Mouse (Mus musculus): ENCODE results near the gene Erp44. TPM values are rescaled to one million over a fixed set of nuclear protein-coding genes. Genes with fewer than 3 reads are reported as not detected.
A peak's percentile ranks its signal among the peaks of the same experiment; 100 is the strongest.

Gene Erp44
- total and polyA plus RNA-seq, 3 experiments: 59.2 to 203 (median 99.7) TPM

GRCm38 (mm10) chr4:48271838-48272237 is 7.5 kb downstream of the Erp44 start:
- Histone ChIP-seq H3K36me3 (replicated peaks in 1 of 2; ENCODE audit: control insufficient read depth in 1 of 2, insufficient read depth in 1 of 2, low read length in 1 of 2) (peaks cover 0 to 6% of the 10 kb centered on the region in 2 experiments), H3K79me2 (replicated peaks; ENCODE audit: control insufficient read depth, extremely low read depth, insufficient read depth, poor library complexity, severe bottlenecking) (peaks cover 60% of the 10 kb centered on the region), H3K4me3 (replicated peaks in 1 of 3; ENCODE audit: low read depth in 2 of 3, low read length in 2 of 3, poor library complexity in 1 of 3) (no peak overlapping the region), H3K27ac (ENCODE audit: insufficient read depth, low read depth) (no peak overlapping the region), H3K27me3 (replicated peaks) (no peaks in the 10 kb centered on the region), H3K9me3 (replicated peaks; ENCODE audit: low read length) (no peaks in the 10 kb centered on the region), H3K9ac (ENCODE audit: insufficient read depth, low read depth) (no peak overlapping the region), H3K4me1 (ENCODE audit: control insufficient read depth in 1 of 2, insufficient read depth in 2 of 2) (peaks cover 5 to 85% of the 10 kb centered on the region in 2 experiments), H3K4me2 (ENCODE audit: insufficient read depth, low read depth, poor library complexity, severe bottlenecking) (peak overlapping the region; percentile 47; the same call in 1 of the 2 replicates)
- no peak for DNase-seq (ENCODE audit: extremely low read depth)
- dilution Hi-C loops (cut with MboI; ENCODE audit: extremely low pct_ligation_motif_present, extremely low pct_unique_long_range_greater_than_20kb, low sequenced_read_pairs): no loop called here
- TF ChIP-seq CHD2 (IDR thresholded peaks at IDR 0.05; ENCODE audit: low read length) (no peak), POLR2A (IDR thresholded peaks at IDR 0.05; ENCODE audit: low read depth, low read length) (no peak), RCOR1 (conservative IDR thresholded peaks at IDR 0.05; ENCODE audit: low read depth, low read length) (no peak), ZNF384 (IDR thresholded peaks at IDR 0.05; ENCODE audit: low read depth, low read length) (no peak), SMC3 (IDR thresholded peaks at IDR 0.05; ENCODE audit: low read depth, low read length) (no peak), TCF12 (IDR thresholded peaks at IDR 0.05; ENCODE audit: low read depth, low read length) (no peak), PAX5 (IDR thresholded peaks at IDR 0.05; ENCODE audit: low read length) (no peak), GABPA (IDR thresholded peaks at IDR 0.05; ENCODE audit: insufficient replicate concordance, low read depth, low read length) (no peak), E2F4 (IDR thresholded peaks at IDR 0.05; ENCODE audit: insufficient replicate concordance, low read depth, low read length) (no peak), MAFK (IDR thresholded peaks at IDR 0.05; ENCODE audit: insufficient replicate concordance, low read length) (no peak), USF2 (conservative IDR thresholded peaks at IDR 0.05; ENCODE audit: low read depth, low read length) (no peak), CTCF (conservative IDR thresholded peaks at IDR 0.05 in 1 of 2, IDR thresholded peaks at IDR 0.05 in 1 of 2; ENCODE audit: low read depth in 2 of 2, low read length in 2 of 2) (no peak), MEF2A (IDR thresholded peaks at IDR 0.05; ENCODE audit: borderline replicate concordance, low read depth, low read length) (no peak)
- in situ Hi-C loops (cut with MboI; ENCODE audit: low pct_ligation_motif_present, low pct_unique_long_range_greater_than_20kb, low sequenced_read_pairs): no loop called here

- DNase-seq (ENCODE audit: extremely low read depth): no peak
- TF ChIP-seq SIN3A (IDR thresholded peaks at IDR 0.05; ENCODE audit: low read length) (no peak), CTCF (conservative IDR thresholded peaks at IDR 0.05 in 1 of 2, IDR thresholded peaks at IDR 0.05 in 1 of 2; ENCODE audit: low read depth in 2 of 2, low read length in 2 of 2) (no peak), HCFC1 (IDR thresholded peaks at IDR 0.05; ENCODE audit: low read depth, low read length) (no peak), BHLHE40 (IDR thresholded peaks at IDR 0.05; ENCODE audit: low read depth, low read length) (no peak), ZKSCAN1 (IDR thresholded peaks at IDR 0.05; ENCODE audit: borderline replicate concordance, low read depth, low read length) (no peak), MYC (IDR thresholded peaks at IDR 0.05; ENCODE audit: low read depth, low read length) (no peak), RAD21 (IDR thresholded peaks at IDR 0.05; ENCODE audit: low read depth, low read length) (no peak), TCF12 (IDR thresholded peaks at IDR 0.05; ENCODE audit: low read depth, low read length) (no peak)
- dilution Hi-C loops (cut with MboI; ENCODE audit: extremely low pct_ligation_motif_present, extremely low pct_unique_long_range_greater_than_20kb, low sequenced_read_pairs) (no loop called here), in situ Hi-C loops (cut with MboI; ENCODE audit: low pct_ligation_motif_present, low pct_unique_long_range_greater_than_20kb, low sequenced_read_pairs) (no loop called here)
- H3K4me2 ChIP-seq (ENCODE audit: insufficient read depth, low read depth, poor library complexity, severe bottlenecking): no peak overlapping the region
- H3K27ac ChIP-seq (ENCODE audit: insufficient read depth, low read depth): no peak overlapping the region
- peaks cover 13 to 87% of the 10 kb centered on the region in 2 experiments for H3K4me1 ChIP-seq (ENCODE audit: control insufficient read depth in 1 of 2, insufficient read depth in 2 of 2)
- peaks cover 0 to 8% of the 10 kb centered on the region in 2 experiments for H3K36me3 ChIP-seq (replicated peaks in 1 of 2; ENCODE audit: control insufficient read depth in 1 of 2, insufficient read depth in 1 of 2, low read length in 1 of 2)
- no peak overlapping the region for H3K4me3 ChIP-seq (replicated peaks in 1 of 3; ENCODE audit: low read depth in 2 of 3, low read length in 2 of 3, poor library complexity in 1 of 3)
- H3K9ac ChIP-seq (ENCODE audit: insufficient read depth, low read depth): no peak overlapping the region
- H3K27me3 ChIP-seq (replicated peaks): no peaks in the 10 kb centered on the region
- H3K9me3 ChIP-seq (replicated peaks; ENCODE audit: low read length): no peaks in the 10 kb centered on the region
- H3K79me2 ChIP-seq (replicated peaks; ENCODE audit: control insufficient read depth, extremely low read depth, insufficient read depth, poor library complexity, severe bottlenecking): peaks cover 60% of the 10 kb centered on the region
Observed at GRCm38 (mm10) chr4:48270532-48270931, 8.8 kb downstream of the Erp44 start.

All from CH12.LX (cell line).